Mouse (Mus musculus) embryonic fibroblast, embryonic 13.5 days (primary cell): Measurements from ENCODE around the gene Cbwd1.

Source experiments
- CTCF ChIP-seq: IDR thresholded peaks from 2 replicates; pipeline ENCODE4 v1.5.1; 2011; ENCODE audit warnings: mild to moderate bottlenecking, control low read depth, low read length, moderate library complexity, borderline replicate concordance; ENCODE audit not compliant: insufficient read depth
- POLR2A ChIP-seq: IDR thresholded peaks from 2 replicates; pipeline ENCODE4 v1.6.1; 2011; ENCODE audit warnings: low read depth, mild to moderate bottlenecking, control low read depth, low read length, moderate library complexity

DNA sequence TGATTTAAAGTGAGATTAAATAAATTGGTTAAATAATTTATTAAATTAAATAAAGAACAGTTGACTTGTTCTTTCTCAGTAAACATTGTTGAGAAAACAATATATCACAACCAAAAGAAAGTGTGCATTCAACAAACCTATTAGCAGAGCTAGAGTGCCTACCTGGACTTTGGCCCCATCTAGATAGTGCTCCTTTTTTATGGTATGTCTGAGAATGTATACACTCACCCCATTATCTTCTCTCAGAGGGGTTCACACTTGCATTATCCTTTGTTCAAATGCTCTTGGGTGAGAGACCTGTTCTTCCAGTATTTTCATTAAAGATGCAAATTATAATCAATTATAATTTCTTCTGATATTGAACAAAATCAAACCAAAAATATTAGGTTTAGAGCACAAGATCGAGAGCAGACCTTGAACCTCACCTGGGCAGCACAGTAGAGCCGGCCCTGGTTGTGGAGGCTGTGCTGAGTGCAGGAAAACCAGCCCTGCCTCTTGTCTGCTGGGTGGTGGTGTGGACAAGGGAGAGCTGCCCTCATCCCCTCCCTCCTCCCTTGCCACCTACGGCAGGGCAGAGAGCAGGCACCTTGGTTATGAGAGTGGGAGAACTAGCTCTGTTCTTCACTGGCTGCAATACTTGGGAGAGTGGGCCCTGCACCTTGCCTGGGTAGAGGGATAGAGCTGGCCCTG is 11.4 kb upstream of the Cbwd1 start:
- TF ChIP-seq CTCF (no peak), POLR2A (no peak)
